Mouse (Mus musculus): ENCODE measurements around the gene Os9. TPM values are rescaled to one million over a fixed set of nuclear protein-coding genes. Genes with fewer than 3 reads are reported as not detected.

The Os9 gene
- total and polyA plus RNA-seq, 3 experiments = 55.4 to 126 (median 99.7) TPM

GRCm38 (mm10) chr10:127091507-127092396 lies 29.2 kb downstream of the Os9 start:
- DNase-seq (ENCODE audit: low spot score) = no peak
- no peak for ATAC-seq (ENCODE audit: extremely low read depth, insufficient number of reproducible peaks, low FRiP score, poor library complexity, severe bottlenecking)
- peaks cover 36% of the 10 kb centered on the region for H3K36me3 ChIP-seq (replicated peaks)

GRCm38 (mm10) chr10:127090560-127091411 lies 30.1 kb downstream of the Os9 start:
- Histone ChIP-seq H3K27me3 (ENCODE audit: insufficient read depth, low read length) (peaks cover 50% of the 10 kb centered on the region), H3K4me3 (ENCODE audit: low read depth, low read length) (peak overlapping the region; percentile 59; the same call in 1 of the 2 replicates), H3K36me3 (replicated peaks) (peaks cover 27% of the 10 kb centered on the region), H3K4me1 (ENCODE audit: insufficient read depth, low read depth, low read length) (peaks cover 19% of the 10 kb centered on the region), H3K9me3 (replicated peaks) (peaks cover 7% of the 10 kb centered on the region)
- no peak for ATAC-seq (ENCODE audit: extremely low read depth, insufficient number of reproducible peaks, low FRiP score, poor library complexity, severe bottlenecking)
- DNase-seq (ENCODE audit: low spot score) = no peak
- no peak for TF ChIP-seq TAL1 (conservative IDR thresholded peaks at IDR 0.05; ENCODE audit: low read depth, low read length)
- no peak for TF ChIP-seq GATA2 (IDR thresholded peaks at IDR 0.05; ENCODE audit: borderline replicate concordance, low read depth, low read length)
- TF ChIP-seq GATA1 (IDR thresholded peaks at IDR 0.05; ENCODE audit: borderline replicate concordance, low read length) = no peak
- TF ChIP-seq CTCF (IDR thresholded peaks at IDR 0.05; ENCODE audit: low read depth, low read length) = no peak
- no peak for TF ChIP-seq POLR2AphosphoS5 (IDR thresholded peaks at IDR 0.05; ENCODE audit: insufficient replicate concordance, low read depth, low read length)

More at GRCm38 (mm10) chr10:127091507-127092396, 29.2 kb downstream of the Os9 start:
- H3K4me3 ChIP-seq (ENCODE audit: low read depth, low read length) = peak overlapping the region; percentile 59
- TF ChIP-seq TAL1 (conservative IDR thresholded peaks at IDR 0.05; ENCODE audit: low read depth, low read length) = no peak
- no peak for TF ChIP-seq POLR2AphosphoS5 (IDR thresholded peaks at IDR 0.05; ENCODE audit: insufficient replicate concordance, low read depth, low read length)
- no peak for TF ChIP-seq CTCF (IDR thresholded peaks at IDR 0.05; ENCODE audit: low read depth, low read length)
- TF ChIP-seq GATA1 (IDR thresholded peaks at IDR 0.05; ENCODE audit: borderline replicate concordance, low read length) = no peak
- TF ChIP-seq GATA2 (IDR thresholded peaks at IDR 0.05; ENCODE audit: borderline replicate concordance, low read depth, low read length) = no peak
- H3K27me3 ChIP-seq (ENCODE audit: insufficient read depth, low read length) = peaks cover 47% of the 10 kb centered on the region
- peaks cover 5% of the 10 kb centered on the region for H3K9me3 ChIP-seq (replicated peaks)
- peaks cover 19% of the 10 kb centered on the region for H3K4me1 ChIP-seq (ENCODE audit: insufficient read depth, low read depth, low read length)

GRCm38 (mm10) chr10:127085633-127086032 lies 35.3 kb downstream of the Os9 start:
- Histone ChIP-seq H3K9me3 (replicated peaks) (peaks cover 2% of the 10 kb centered on the region; the same call in 1 of the 2 replicates), H3K4me1 (ENCODE audit: insufficient read depth, low read depth, low read length) (peaks cover 4% of the 10 kb centered on the region), H3K27me3 (ENCODE audit: insufficient read depth, low read length) (peaks cover 79% of the 10 kb centered on the region), H3K36me3 (replicated peaks) (no peaks in the 10 kb centered on the region), H3K4me3 (ENCODE audit: low read depth, low read length) (no peak overlapping the region)
- DNase-seq (ENCODE audit: low spot score) (no peak), ATAC-seq (ENCODE audit: extremely low read depth, insufficient number of reproducible peaks, low FRiP score, poor library complexity, severe bottlenecking) (no peak)
- TF ChIP-seq GATA1 (IDR thresholded peaks at IDR 0.05; ENCODE audit: borderline replicate concordance, low read length) (no peak), POLR2AphosphoS5 (IDR thresholded peaks at IDR 0.05; ENCODE audit: insufficient replicate concordance, low read depth, low read length) (no peak), TAL1 (conservative IDR thresholded peaks at IDR 0.05; ENCODE audit: low read depth, low read length) (no peak), CTCF (IDR thresholded peaks at IDR 0.05; ENCODE audit: low read depth, low read length) (no peak), GATA2 (IDR thresholded peaks at IDR 0.05; ENCODE audit: borderline replicate concordance, low read depth, low read length) (no peak)

GRCm38 (mm10) chr10:127085052-127085451 lies 35.9 kb downstream of the Os9 start:
- TF ChIP-seq GATA1 (IDR thresholded peaks at IDR 0.05; ENCODE audit: borderline replicate concordance, low read length) = no peak
- no peak for TF ChIP-seq POLR2AphosphoS5 (IDR thresholded peaks at IDR 0.05; ENCODE audit: insufficient replicate concordance, low read depth, low read length)
- no peak for TF ChIP-seq TAL1 (conservative IDR thresholded peaks at IDR 0.05; ENCODE audit: low read depth, low read length)
- TF ChIP-seq GATA2 (IDR thresholded peaks at IDR 0.05; ENCODE audit: borderline replicate concordance, low read depth, low read length) = no peak
- TF ChIP-seq CTCF (IDR thresholded peaks at IDR 0.05; ENCODE audit: low read depth, low read length) = no peak
- Histone ChIP-seq H3K4me3 (ENCODE audit: low read depth, low read length) (no peak overlapping the region; the same call in 1 of the 2 replicates), H3K9me3 (replicated peaks) (peaks cover 4% of the 10 kb centered on the region), H3K27me3 (ENCODE audit: insufficient read depth, low read length) (peaks cover 79% of the 10 kb centered on the region), H3K4me1 (ENCODE audit: insufficient read depth, low read depth, low read length) (no peaks in the 10 kb centered on the region; the same call in none of the 2 replicates), H3K36me3 (replicated peaks) (no peaks in the 10 kb centered on the region)
- DNase-seq (ENCODE audit: low spot score) (no peak), ATAC-seq (ENCODE audit: extremely low read depth, insufficient number of reproducible peaks, low FRiP score, poor library complexity, severe bottlenecking) (no peak)

GRCm38 (mm10) chr10:127083915-127084306 lies 37.0 kb downstream of the Os9 start:
- TF ChIP-seq POLR2AphosphoS5 (IDR thresholded peaks at IDR 0.05; ENCODE audit: insufficient replicate concordance, low read depth, low read length) (no peak), CTCF (IDR thresholded peaks at IDR 0.05; ENCODE audit: low read depth, low read length) (no peak), GATA1 (IDR thresholded peaks at IDR 0.05; ENCODE audit: borderline replicate concordance, low read length) (no peak), GATA2 (IDR thresholded peaks at IDR 0.05; ENCODE audit: borderline replicate concordance, low read depth, low read length) (no peak), TAL1 (conservative IDR thresholded peaks at IDR 0.05; ENCODE audit: low read depth, low read length) (no peak)

More at GRCm38 (mm10) chr10:127083915-127084306, 37.0 kb downstream of the Os9 start:
- no peak for ATAC-seq (ENCODE audit: extremely low read depth, insufficient number of reproducible peaks, low FRiP score, poor library complexity, severe bottlenecking)
- no peak overlapping the region for H3K4me3 ChIP-seq (ENCODE audit: low read depth, low read length)
- H3K4me1 ChIP-seq (ENCODE audit: insufficient read depth, low read depth, low read length) = no peaks in the 10 kb centered on the region; the same call in 1 of the 2 replicates
- no peak for DNase-seq (ENCODE audit: low spot score)
- H3K9me3 ChIP-seq (replicated peaks) = peaks cover 9% of the 10 kb centered on the region
- H3K36me3 ChIP-seq (replicated peaks) = no peaks in the 10 kb centered on the region
- peaks cover 78% of the 10 kb centered on the region for H3K27me3 ChIP-seq (ENCODE audit: insufficient read depth, low read length)
